Mouse (Mus musculus) kidney, adult 18-20 months (tissue): ENCODE measurements around the gene Cmtm4.

Source experiments
- DNase-seq: peaks from one replicate; pipeline ENCODE4 v3.0.0; 2021

Gene Cmtm4

DNA sequence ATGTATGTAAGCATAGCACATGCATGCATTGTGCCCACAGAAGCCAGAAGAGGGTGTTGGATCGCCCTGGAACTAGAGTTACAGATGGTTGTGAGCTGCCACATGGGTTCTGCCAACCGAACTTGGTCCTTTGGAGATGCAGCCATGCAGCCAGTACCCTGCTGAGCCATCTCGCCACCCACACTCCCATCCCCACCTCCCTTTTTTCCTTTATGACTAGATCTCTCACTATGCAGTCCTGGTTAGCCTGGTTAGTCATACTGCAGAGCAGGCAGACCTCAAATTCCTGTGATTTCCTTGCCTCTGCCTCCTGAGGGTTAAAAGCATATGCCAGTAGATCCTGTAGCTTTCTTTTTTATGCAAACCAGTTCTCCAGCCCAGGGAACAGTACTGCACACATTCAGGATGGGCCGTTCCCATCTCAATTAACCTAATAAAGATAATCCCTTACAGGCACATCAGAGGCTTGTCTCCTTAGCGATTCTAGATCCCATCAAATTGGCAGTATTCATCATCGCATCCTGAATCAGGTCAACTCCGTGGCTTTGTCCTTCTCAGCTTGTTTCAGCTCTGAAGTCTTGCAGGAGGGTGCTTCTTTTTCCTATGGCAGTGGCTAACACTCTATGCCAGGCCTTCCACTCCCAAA is 15.1 kb upstream of the Cmtm4 start:
- no peak for DNase-seq

- DNase-seq: no peak
These were observed 12.9 kb upstream of the Cmtm4 start for GRCm38 (mm10) chr8:104408328-104409110.

DNA sequence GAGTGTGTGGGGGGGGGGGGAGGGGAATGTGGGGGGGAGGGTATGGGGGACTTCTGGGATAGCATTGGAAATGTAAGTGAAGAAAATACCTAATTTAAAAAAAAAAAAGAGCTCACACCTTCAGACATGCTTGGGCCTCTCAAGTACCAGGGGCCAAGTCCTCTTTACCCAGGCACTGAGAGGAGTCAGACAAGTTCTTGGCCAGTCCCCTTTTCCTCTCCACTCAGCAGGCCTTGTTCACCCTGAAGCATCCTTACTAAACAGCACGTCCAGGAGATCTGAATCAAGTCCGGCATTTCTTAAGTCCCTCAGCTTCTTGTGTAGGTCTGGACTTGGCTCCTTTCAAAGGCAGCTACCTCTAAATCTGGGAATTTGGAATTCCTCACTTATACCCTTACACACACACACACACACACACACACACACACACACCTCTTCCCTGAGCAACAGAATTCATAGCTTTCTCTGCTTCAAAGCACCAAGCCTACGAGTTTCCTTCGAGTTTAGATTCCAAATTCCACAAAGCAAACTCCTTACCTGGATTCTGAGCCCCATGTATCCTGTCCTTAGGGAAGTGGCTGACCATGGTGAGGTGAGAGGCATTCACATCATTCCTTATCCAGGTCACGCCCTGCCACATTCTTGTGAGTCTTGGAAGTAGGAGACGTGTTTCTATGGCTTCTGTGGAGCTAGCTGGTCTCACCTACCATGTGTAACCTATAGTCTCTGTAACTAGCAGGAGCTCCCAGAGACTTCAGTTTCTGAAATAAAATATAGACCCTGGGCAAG is 10.9 kb upstream of the Cmtm4 start:
- DNase-seq: no peak

DNA sequence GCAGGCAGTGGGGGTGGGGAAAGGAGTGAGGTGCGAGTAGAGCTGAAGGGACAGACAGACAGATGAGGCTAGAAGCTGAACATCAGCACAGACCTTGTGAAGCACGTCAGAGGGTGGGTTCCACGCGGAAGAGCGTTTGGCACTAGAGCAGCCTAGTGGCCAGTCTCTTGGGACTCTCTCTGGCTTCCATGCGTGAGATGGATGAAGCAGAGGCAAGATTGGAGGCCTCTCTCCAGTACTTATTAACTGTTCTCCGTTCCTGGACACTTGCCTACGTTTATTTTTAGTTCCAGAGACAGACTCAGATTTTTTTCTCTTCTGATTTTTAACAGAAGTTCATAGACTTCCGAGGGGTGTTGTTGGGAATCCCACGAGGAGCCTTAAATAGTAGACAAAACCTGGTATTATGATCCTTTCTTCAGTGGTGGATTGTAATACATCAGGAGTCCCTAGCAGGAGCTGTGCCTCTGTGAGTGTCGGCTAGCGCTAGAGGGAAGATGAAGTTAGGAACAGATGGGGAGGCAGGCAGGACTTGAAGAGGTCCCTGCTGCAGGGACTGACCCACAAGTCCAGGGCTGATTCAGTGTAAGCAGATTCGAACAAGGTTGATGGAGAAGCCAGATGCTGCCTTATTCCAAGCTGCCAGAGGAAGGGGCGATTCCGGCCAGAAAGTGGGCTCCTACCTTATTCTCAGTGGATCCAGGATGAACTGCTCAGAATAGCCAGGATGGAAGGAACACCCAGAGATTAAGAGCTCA is 10.0 kb upstream of the Cmtm4 start:
- peak; percentile 15 for DNase-seq

- peak; percentile 38 for DNase-seq
These were observed 8.0 kb upstream of the Cmtm4 start for GRCm38 (mm10) chr8:104403596-104403995.

GRCm38 (mm10) chr8:104394801-104395702 is 555 bp downstream of the Cmtm4 start:
- peak; percentile 69 for DNase-seq

DNA sequence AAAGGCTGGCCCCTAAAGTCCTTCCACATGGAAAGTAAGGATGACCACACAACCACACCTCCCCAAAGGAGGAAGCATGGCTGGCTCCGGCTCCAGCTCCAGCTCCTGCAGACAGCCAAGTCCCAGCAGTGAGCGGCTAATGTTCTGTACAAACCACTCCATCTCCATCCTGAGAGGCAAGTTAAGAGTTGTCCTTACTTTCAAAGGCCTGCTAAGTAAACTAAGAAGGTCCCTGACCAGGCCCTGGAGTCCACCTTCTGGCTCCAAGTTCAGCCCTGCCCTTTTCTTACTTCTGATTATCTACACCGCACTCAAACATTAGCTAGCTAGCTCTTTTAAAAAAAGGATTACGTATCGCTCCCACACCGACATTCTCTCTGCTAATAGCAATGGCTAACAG is 1.8 kb downstream of the Cmtm4 start:
- DNase-seq: no peak

- no peak for DNase-seq
These were observed 2.5 kb downstream of the Cmtm4 start for GRCm38 (mm10) chr8:104393139-104393538.

DNA sequence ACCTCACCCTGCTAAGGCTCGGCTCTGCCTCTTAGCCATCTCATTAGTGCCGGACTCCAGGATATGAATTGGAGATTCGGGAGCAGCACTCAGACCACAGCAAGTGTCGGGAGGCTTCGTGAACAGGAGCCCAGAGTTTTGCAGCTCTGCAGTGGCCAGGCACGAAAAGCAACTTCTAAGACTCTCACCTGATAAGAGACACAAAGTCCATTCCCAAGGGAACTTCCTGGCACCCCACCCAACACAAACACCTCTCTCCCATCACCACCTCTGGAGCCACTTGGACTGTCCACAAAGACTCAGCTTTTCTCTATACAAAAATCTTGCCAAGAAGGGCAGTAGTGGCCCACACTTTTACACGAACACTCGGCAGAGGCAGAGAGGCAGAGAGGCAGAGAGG is 5.4 kb downstream of the Cmtm4 start:
- DNase-seq: no peak

- peak; percentile 75 for DNase-seq
These were observed 7.6 kb downstream of the Cmtm4 start for GRCm38 (mm10) chr8:104387980-104388379.

GRCm38 (mm10) chr8:104387501-104387900 is 8.1 kb downstream of the Cmtm4 start:
- DNase-seq: no peak

GRCm38 (mm10) chr8:104386693-104387092 is 8.9 kb downstream of the Cmtm4 start:
- no peak for DNase-seq

GRCm38 (mm10) chr8:104383977-104384376 is 11.6 kb downstream of the Cmtm4 start:
- DNase-seq: peak; percentile 77

DNA sequence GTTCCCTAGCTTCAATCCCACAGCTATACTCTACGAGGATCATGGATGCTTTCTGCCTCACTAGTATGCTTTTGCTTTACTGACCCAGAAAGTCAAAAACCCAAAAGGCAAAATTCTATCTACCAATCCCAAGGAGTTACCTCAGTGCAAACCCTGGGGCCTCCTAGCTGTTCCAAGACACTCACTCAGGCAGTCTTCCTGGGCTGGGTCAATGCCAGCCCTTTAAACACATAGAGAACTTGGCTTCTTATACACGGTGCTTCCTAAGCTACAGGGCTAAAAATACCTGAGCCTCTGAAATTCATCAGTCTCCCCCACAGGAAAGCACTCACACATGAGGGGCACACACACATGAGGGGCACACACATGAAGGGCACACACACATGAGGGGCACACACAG is 12.3 kb downstream of the Cmtm4 start:
- peak; percentile 18 for DNase-seq

DNA sequence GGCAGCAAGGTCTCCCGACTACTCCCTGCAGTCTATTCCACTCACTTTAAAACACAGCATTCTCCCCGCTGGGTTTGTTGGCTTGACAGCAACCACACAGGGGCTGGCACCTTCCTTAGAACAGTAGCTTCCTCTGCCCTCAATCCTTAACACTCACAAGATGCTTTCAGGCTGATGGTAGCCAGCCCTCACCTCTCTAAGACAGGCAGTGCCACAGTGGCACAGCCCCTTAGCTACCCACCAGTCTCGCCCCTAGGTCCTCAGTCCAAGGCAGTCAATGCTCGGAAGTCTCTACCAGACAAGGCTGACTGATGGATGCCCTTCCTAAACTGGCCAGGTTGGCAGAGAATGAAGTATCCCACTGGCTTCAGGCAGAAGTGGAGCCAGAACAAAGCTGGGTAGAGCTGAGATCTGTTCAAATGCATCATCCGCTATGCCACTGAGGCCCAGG is 14.6 kb downstream of the Cmtm4 start:
- no peak for DNase-seq

DNA sequence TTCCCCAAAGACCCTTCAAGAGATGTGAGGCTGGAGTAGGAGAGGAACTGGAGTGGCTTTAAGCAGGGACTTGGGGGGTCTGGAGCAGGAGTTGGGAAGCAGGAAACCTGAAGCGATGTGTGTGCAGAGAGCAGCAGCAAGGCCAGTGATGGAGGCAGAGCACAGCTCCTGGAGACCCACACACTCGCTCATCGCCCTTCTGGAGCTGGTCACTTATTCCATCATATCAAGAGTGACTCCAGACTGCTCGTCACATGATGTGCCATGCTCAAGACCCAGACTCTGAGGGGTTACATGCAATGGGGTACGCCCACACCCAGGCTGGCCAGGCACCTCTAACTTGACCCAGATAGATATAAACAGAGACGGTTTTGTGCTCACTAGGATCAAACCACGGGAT is 15.3 kb downstream of the Cmtm4 start:
- DNase-seq: no peak

DNA sequence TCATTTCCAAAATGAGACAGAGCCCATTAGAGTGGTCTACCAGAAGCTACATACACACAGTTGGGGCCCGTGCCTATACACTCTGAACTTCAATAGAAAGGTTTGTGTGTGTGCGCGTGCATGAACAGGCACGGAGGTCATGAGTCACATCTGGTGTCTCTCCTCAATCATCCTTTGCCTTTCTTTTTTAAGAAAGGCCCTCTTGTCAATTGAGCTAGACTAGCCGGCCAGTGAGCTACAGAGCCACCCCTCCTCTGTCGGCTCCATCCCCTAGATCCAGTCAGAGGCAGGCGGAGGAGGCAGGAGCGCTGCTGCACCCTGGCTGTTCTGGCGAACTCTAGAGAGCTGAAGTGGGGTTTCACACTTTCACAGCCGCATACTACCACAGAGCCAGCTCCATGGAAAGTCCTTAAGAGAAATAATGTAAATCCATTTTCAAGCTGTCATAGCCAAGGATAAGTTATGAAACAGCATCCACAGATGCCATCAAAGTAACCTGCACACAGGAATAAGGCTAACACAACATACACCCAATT is 16.2 kb downstream of the Cmtm4 start:
- DNase-seq: no peak

DNA sequence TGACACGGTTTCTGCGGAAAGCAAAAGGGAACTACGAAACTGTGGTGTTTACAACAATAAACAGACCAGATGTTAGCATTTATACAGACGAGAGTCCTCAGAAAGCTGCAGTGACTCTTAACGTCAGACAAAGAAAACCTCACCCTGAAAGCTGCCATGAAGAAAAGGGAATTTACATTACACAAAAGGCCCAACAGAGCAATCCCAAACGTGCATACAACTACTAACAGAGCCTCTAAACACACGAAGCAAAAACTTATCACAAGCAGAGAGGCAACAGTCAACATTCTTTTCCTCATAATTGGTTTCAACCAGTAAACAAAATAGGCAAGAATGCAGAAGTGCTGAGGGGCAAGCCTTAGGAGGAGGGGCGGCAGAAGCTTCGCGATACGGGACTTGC is 18.9 kb downstream of the Cmtm4 start:
- no peak for DNase-seq

GRCm38 (mm10) chr8:104375959-104376358 is 19.6 kb downstream of the Cmtm4 start:
- DNase-seq: no peak

GRCm38 (mm10) chr8:104374864-104375846 is 20.5 kb downstream of the Cmtm4 start:
- DNase-seq: peak; percentile 89
